Mouse (Mus musculus) CH12.LX (cell line): ENCODE results near the gene Cnga2. TPM values are rescaled to one million over a fixed set of nuclear protein-coding genes. Genes with fewer than 3 reads are reported as not detected.

Experiments
- DNase-seq: peaks from one replicate; pipeline ENCODE4 v3.0.0-alpha.2; 2013; ENCODE audit errors: extremely low read depth
- H3K27ac ChIP-seq: 2 replicates; pipeline ENCODE4 v1.5.1; 2012; ENCODE audit warnings: low read depth, mild to moderate bottlenecking, control low read depth, moderate library complexity; ENCODE audit not compliant: insufficient read depth
- H3K27me3 ChIP-seq: replicated peaks from 2 replicates; pipeline ENCODE3; 2012; ENCODE audit warnings: inconsistent platforms
- H3K36me3 ChIP-seq, 2 experiments: replicated peaks in 1 of 2; 2 replicates each; pipeline versions ENCODE3 to v1.6.1; 2012; ENCODE audit warnings: inconsistent platforms in 1 of 2, low read length in 1 of 2, mild to moderate bottlenecking in 1 of 2, mixed read lengths in 1 of 2, moderate library complexity in 1 of 2; ENCODE audit not compliant: control insufficient read depth in 1 of 2, insufficient read depth in 1 of 2
- H3K4me1 ChIP-seq, 2 experiments: 2 replicates each; pipeline ENCODE4 v1.6.1; 2012; ENCODE audit warnings: inconsistent platforms in 1 of 2, moderate library complexity in 1 of 2; ENCODE audit not compliant: insufficient read depth in 2 of 2, control insufficient read depth in 1 of 2
- H3K4me2 ChIP-seq: 2 replicates; pipeline ENCODE4 v1.6.1; 2012; ENCODE audit warnings: low read depth, mild to moderate bottlenecking, control low read depth; ENCODE audit not compliant: poor library complexity, insufficient read depth, severe bottlenecking
- H3K4me3 ChIP-seq, 3 experiments: fragments of 150-350 bp in 1 of 3; sonication (generic) in 1 of 3; replicated peaks in 1 of 3; 2 replicates each; pipeline versions ENCODE3 to v1.5.1; 2011 to 2012; ENCODE audit warnings: low read depth in 2 of 3, low read length in 2 of 3, mild to moderate bottlenecking in 2 of 3, moderate library complexity in 2 of 3, control low read depth in 1 of 3, improper control_type of control experiment in 1 of 3, inconsistent platforms in 1 of 3, mixed read lengths in 1 of 3; ENCODE audit not compliant: poor library complexity in 1 of 3
- H3K79me2 ChIP-seq: replicated peaks from 2 replicates; pipeline ENCODE4 v1.6.1; 2012; ENCODE audit warnings: mild to moderate bottlenecking, moderate library complexity; ENCODE audit not compliant: control insufficient read depth, poor library complexity, insufficient read depth, severe bottlenecking; ENCODE audit errors: extremely low read depth
- H3K9ac ChIP-seq: 2 replicates; pipeline ENCODE4 v1.6.1; 2012; ENCODE audit warnings: low read depth, mild to moderate bottlenecking, control low read depth, moderate library complexity; ENCODE audit not compliant: insufficient read depth
- H3K9me3 ChIP-seq: replicated peaks from 2 replicates; pipeline ENCODE3; 2012; ENCODE audit warnings: low read length, inconsistent platforms, mixed read lengths
- CHD2 ChIP-seq: IDR thresholded peaks from 2 replicates; pipeline ENCODE4 v1.6.1; 2011; ENCODE audit warnings: low read length, improper control_type of control experiment
- CTCF ChIP-seq, 2 experiments: IDR thresholded peaks in 1 of 2; conservative IDR thresholded peaks in 1 of 2; 2 replicates each; pipeline ENCODE4 v1.5.1; 2011 to 2012; ENCODE audit warnings: low read depth in 2 of 2, low read length in 2 of 2, improper control_type of control experiment in 1 of 2, inconsistent platforms in 1 of 2, mild to moderate bottlenecking in 1 of 2, moderate library complexity in 1 of 2
- ELF1 ChIP-seq: IDR thresholded peaks from 2 replicates; pipeline ENCODE4 v1.6.1; 2014; ENCODE audit warnings: low read depth, mild to moderate bottlenecking, inconsistent platforms, low read length, improper control_type of control experiment
- EP300 ChIP-seq: IDR thresholded peaks from 2 replicates; pipeline ENCODE4 v1.6.1; 2011; ENCODE audit warnings: low read length, improper control_type of control experiment
- GABPA ChIP-seq: IDR thresholded peaks from 2 replicates; pipeline ENCODE4 v1.6.1; 2012; ENCODE audit warnings: low read depth, low read length, improper control_type of control experiment, inconsistent platforms; ENCODE audit not compliant: insufficient replicate concordance
- JUN ChIP-seq: IDR thresholded peaks from 2 replicates; pipeline ENCODE4 v1.6.1; 2011; ENCODE audit warnings: low read depth, mild to moderate bottlenecking, low read length, improper control_type of control experiment, moderate library complexity; ENCODE audit not compliant: insufficient read depth
- KAT2A ChIP-seq: IDR thresholded peaks from 2 replicates; pipeline ENCODE4 v1.6.1; 2012; ENCODE audit warnings: low read length, improper control_type of control experiment, inconsistent platforms; ENCODE audit not compliant: insufficient replicate concordance
- MAFK ChIP-seq: IDR thresholded peaks from 2 replicates; pipeline ENCODE4 v1.6.1; 2011; ENCODE audit warnings: low read length, improper control_type of control experiment; ENCODE audit not compliant: insufficient replicate concordance
- MAX ChIP-seq: IDR thresholded peaks from 2 replicates; pipeline ENCODE4 v1.6.1; 2011; ENCODE audit warnings: low read length, improper control_type of control experiment
- MAZ ChIP-seq: IDR thresholded peaks from 2 replicates; pipeline ENCODE4 v1.6.1; 2012; ENCODE audit warnings: low read depth, mild to moderate bottlenecking, inconsistent platforms, low read length, improper control_type of control experiment, moderate library complexity
- MEF2A ChIP-seq: IDR thresholded peaks from 2 replicates; pipeline ENCODE4 v1.6.1; 2014; ENCODE audit warnings: low read depth, mild to moderate bottlenecking, inconsistent platforms, low read length, improper control_type of control experiment, borderline replicate concordance
- MXI1 ChIP-seq: IDR thresholded peaks from 2 replicates; pipeline ENCODE4 v1.6.1; 2011; ENCODE audit warnings: mild to moderate bottlenecking, low read depth, low read length, improper control_type of control experiment
- MYC ChIP-seq: IDR thresholded peaks from 2 replicates; pipeline ENCODE4 v1.6.1; 2011; ENCODE audit warnings: low read depth, mild to moderate bottlenecking, improper control_type of control experiment, low read length
- NELFE ChIP-seq: IDR thresholded peaks from 2 replicates; pipeline ENCODE4 v1.6.1; 2011; ENCODE audit warnings: low read depth, low read length, improper control_type of control experiment
- POLR2A ChIP-seq: IDR thresholded peaks from 2 replicates; pipeline ENCODE4 v1.6.1; 2011; ENCODE audit warnings: low read depth, mild to moderate bottlenecking, improper control_type of control experiment, low read length
- POLR2AphosphoS2 ChIP-seq: IDR thresholded peaks from 2 replicates; pipeline ENCODE4 v1.6.1; 2011; ENCODE audit warnings: low read depth, low read length, improper control_type of control experiment
- SIN3A ChIP-seq: IDR thresholded peaks from 2 replicates; pipeline ENCODE4 v1.6.1; 2012; ENCODE audit warnings: low read length, improper control_type of control experiment, inconsistent platforms
- SMC3 ChIP-seq: IDR thresholded peaks from 2 replicates; pipeline ENCODE4 v1.6.1; 2011; ENCODE audit warnings: low read depth, low read length, improper control_type of control experiment
- TBP ChIP-seq: conservative IDR thresholded peaks from 2 replicates; pipeline ENCODE4 v1.6.1; 2011; ENCODE audit warnings: low read depth, low read length, improper control_type of control experiment
- TCF12 ChIP-seq: IDR thresholded peaks from 2 replicates; pipeline ENCODE4 v1.6.1; 2014; ENCODE audit warnings: low read depth, mild to moderate bottlenecking, inconsistent platforms, low read length, improper control_type of control experiment
- USF2 ChIP-seq: conservative IDR thresholded peaks from 2 replicates; pipeline ENCODE4 v1.6.1; 2011; ENCODE audit warnings: low read depth, low read length, improper control_type of control experiment
- ZC3H11A ChIP-seq: IDR thresholded peaks from 2 replicates; pipeline ENCODE4 v1.6.1; 2012; ENCODE audit warnings: low read depth, mild to moderate bottlenecking, inconsistent platforms, low read length, improper control_type of control experiment
- ZKSCAN1 ChIP-seq: IDR thresholded peaks from 2 replicates; pipeline ENCODE4 v1.6.1; 2012; ENCODE audit warnings: low read depth, inconsistent platforms, low read length, improper control_type of control experiment, borderline replicate concordance
- dilution Hi-C: fragments of 300-500 bp; cut with MboI; formaldehyde crosslinking; loops from 2 replicates; pipeline ENCODE4 v1.14.3; 2020; ENCODE audit warnings: low sequenced_read_pairs; ENCODE audit not compliant: extremely low pct_unique_long_range_greater_than_20kb, extremely low pct_ligation_motif_present
- in situ Hi-C: fragments of 300-500 bp; cut with MboI; formaldehyde crosslinking; loops from 3 replicates; pipeline ENCODE4 v1.14.3; 2019; ENCODE audit warnings: low sequenced_read_pairs, low pct_ligation_motif_present, low pct_unique_long_range_greater_than_20kb, mixed read lengths
- polyA plus RNA-seq: library from polyadenylated mRNA; unstranded; fragments of >175 nt; gene quantifications from 2 replicates; pipeline ENCODE4 v1.2.1, GENCODE M21; 2012; ENCODE audit warnings: low read depth; ENCODE audit not compliant: insufficient read length
- total RNA-seq, 2 experiments: library from RNA; depleted of rRNA; stranded (reverse); fragments of 300-350 nt in 1 of 2; fragments of >200 nt in 1 of 2; gene quantifications; 2 replicates each; pipeline ENCODE4 v1.2.3; 2012 to 2014

Cnga2 gene
- total and polyA plus RNA-seq, 3 experiments = not detected

- Histone ChIP-seq H3K27ac (no peak overlapping the region), H3K4me3 (no peak overlapping the region), H3K9me3 (no peaks in the 10 kb centered on the region), H3K36me3 (no peaks in the 10 kb centered on the region), H3K4me1 (no peaks in the 10 kb centered on the region), H3K4me2 (no peak overlapping the region), H3K27me3 (no peaks in the 10 kb centered on the region), H3K9ac (no peak overlapping the region), H3K79me2 (no peaks in the 10 kb centered on the region)
- TF ChIP-seq SIN3A (no peak), GABPA (no peak), KAT2A (no peak), CTCF (conservative IDR thresholded peaks at IDR 0.05 in 1 of 2, IDR thresholded peaks at IDR 0.05 in 1 of 2; ENCODE audit: low read depth in 2 of 2, low read length in 2 of 2) (no peak), ZKSCAN1 (no peak), JUN (no peak), MAX (no peak), EP300 (no peak), NELFE (no peak), ZC3H11A (no peak), POLR2AphosphoS2 (no peak), MAZ (no peak), TCF12 (no peak), POLR2A (no peak), MYC (no peak), MXI1 (no peak)
- in situ Hi-C loops = no loop called here
- dilution Hi-C loops = no loop called here
- no peak for DNase-seq
These were observed 23.4 kb upstream of the Cnga2 start for GRCm38 (mm10) chrX:71968216-71968615.

GRCm38 (mm10) chrX:71968816-71969215 lies 22.8 kb upstream of the Cnga2 start:
- Histone ChIP-seq H3K9ac (no peak overlapping the region), H3K4me1 (no peaks in the 10 kb centered on the region), H3K79me2 (no peaks in the 10 kb centered on the region), H3K27ac (no peak overlapping the region), H3K36me3 (no peaks in the 10 kb centered on the region), H3K4me2 (no peak overlapping the region), H3K9me3 (no peaks in the 10 kb centered on the region), H3K4me3 (no peak overlapping the region), H3K27me3 (no peaks in the 10 kb centered on the region)
- TF ChIP-seq MEF2A = no peak
- TF ChIP-seq SMC3 = no peak
- no peak for TF ChIP-seq ZC3H11A
- no peak for TF ChIP-seq GABPA
- TF ChIP-seq EP300 = no peak
- no peak for TF ChIP-seq SIN3A
- no peak for TF ChIP-seq CHD2
- TF ChIP-seq USF2 = no peak
- no peak for TF ChIP-seq ZKSCAN1
- TF ChIP-seq TBP = no peak
- TF ChIP-seq POLR2A = no peak
- TF ChIP-seq JUN = no peak
- no peak for TF ChIP-seq MAFK
- no peak for TF ChIP-seq TCF12
- TF ChIP-seq ELF1 = no peak
- dilution Hi-C loops = no loop called here
- DNase-seq = no peak
- in situ Hi-C loops = no loop called here
